Mouse (Mus musculus): Measurements from ENCODE around the gene Cacna1e. TPM values are rescaled to one million over a fixed set of nuclear protein-coding genes. Genes with fewer than 3 reads are reported as not detected.

Cacna1e gene
- total and polyA plus RNA-seq, 2 experiments, result 0.09 TPM

GRCm38 (mm10) chr1:154818742-154819141 lies 65.6 kb downstream of the Cacna1e start:
- Histone ChIP-seq H3K27ac (replicated peaks; ENCODE audit: insufficient read depth, low read depth, low read length) (no peak overlapping the region), H3K27me3 (ENCODE audit: control insufficient read depth, insufficient read depth, low read length) (no peaks in the 10 kb centered on the region), H3K79me2 (ENCODE audit: control insufficient read depth, insufficient read depth, low read length) (no peaks in the 10 kb centered on the region), H3K9ac (ENCODE audit: low read depth, low read length) (no peak overlapping the region), H3K36me3 (ENCODE audit: control insufficient read depth, insufficient read depth, low read length) (no peaks in the 10 kb centered on the region), H3K4me1 (ENCODE audit: control insufficient read depth, insufficient read depth, low read length) (no peaks in the 10 kb centered on the region), H3K4me3 (ENCODE audit: insufficient read depth, low read depth, low read length) (no peak overlapping the region)
- WGBS, result 10% methylated on average over 1 of the region's 1 CpGs
- TF ChIP-seq CTCF (IDR thresholded peaks at IDR 0.05; ENCODE audit: low read depth, low read length) (no peak), POLR2A (IDR thresholded peaks at IDR 0.05; ENCODE audit: extremely low read depth, insufficient read depth, low read length) (no peak)
- no peak for DNase-seq (ENCODE audit: extremely low read depth, low read depth, low spot score)

- WGBS, result 50% methylated on average over 6 of the region's 6 CpGs
- no peak overlapping the region for H3K27ac ChIP-seq (replicated peaks; ENCODE audit: insufficient read depth, low read depth, low read length)
Measured at GRCm38 (mm10) chr1:154816836-154817235, 67.5 kb downstream of the Cacna1e start.

GRCm38 (mm10) chr1:154816267-154816666 lies 68.0 kb downstream of the Cacna1e start:
- Histone ChIP-seq H3K36me3 (ENCODE audit: control insufficient read depth, insufficient read depth, low read length) (no peaks in the 10 kb centered on the region), H3K79me2 (ENCODE audit: control insufficient read depth, insufficient read depth, low read length) (no peaks in the 10 kb centered on the region), H3K27me3 (ENCODE audit: control insufficient read depth, insufficient read depth, low read length) (no peaks in the 10 kb centered on the region), H3K27ac (replicated peaks; ENCODE audit: insufficient read depth, low read depth, low read length) (no peak overlapping the region), H3K9ac (ENCODE audit: low read depth, low read length) (no peak overlapping the region), H3K4me3 (ENCODE audit: insufficient read depth, low read depth, low read length) (no peak overlapping the region), H3K4me1 (ENCODE audit: control insufficient read depth, insufficient read depth, low read length) (no peaks in the 10 kb centered on the region)
- 90% methylated on average over 3 of the region's 3 CpGs for WGBS
- TF ChIP-seq CTCF (IDR thresholded peaks at IDR 0.05; ENCODE audit: low read depth, low read length) (no peak), POLR2A (IDR thresholded peaks at IDR 0.05; ENCODE audit: extremely low read depth, insufficient read depth, low read length) (no peak)
- no peak for DNase-seq (ENCODE audit: extremely low read depth, low read depth, low spot score)

More at GRCm38 (mm10) chr1:154816836-154817235, 67.5 kb downstream of the Cacna1e start:
- Histone ChIP-seq H3K4me3 (ENCODE audit: insufficient read depth, low read depth, low read length) (no peak overlapping the region), H3K79me2 (ENCODE audit: control insufficient read depth, insufficient read depth, low read length) (no peaks in the 10 kb centered on the region), H3K9ac (ENCODE audit: low read depth, low read length) (no peak overlapping the region), H3K36me3 (ENCODE audit: control insufficient read depth, insufficient read depth, low read length) (no peaks in the 10 kb centered on the region), H3K4me1 (ENCODE audit: control insufficient read depth, insufficient read depth, low read length) (no peaks in the 10 kb centered on the region), H3K27me3 (ENCODE audit: control insufficient read depth, insufficient read depth, low read length) (no peaks in the 10 kb centered on the region)
- TF ChIP-seq POLR2A (IDR thresholded peaks at IDR 0.05; ENCODE audit: extremely low read depth, insufficient read depth, low read length), result no peak
- TF ChIP-seq CTCF (IDR thresholded peaks at IDR 0.05; ENCODE audit: low read depth, low read length), result no peak
- no peak for DNase-seq (ENCODE audit: extremely low read depth, low read depth, low spot score)

- Histone ChIP-seq H3K27ac (replicated peaks; ENCODE audit: insufficient read depth, low read depth, low read length) (no peak overlapping the region), H3K27me3 (ENCODE audit: control insufficient read depth, insufficient read depth, low read length) (no peaks in the 10 kb centered on the region), H3K4me1 (ENCODE audit: control insufficient read depth, insufficient read depth, low read length) (no peaks in the 10 kb centered on the region), H3K36me3 (ENCODE audit: control insufficient read depth, insufficient read depth, low read length) (no peaks in the 10 kb centered on the region), H3K4me3 (ENCODE audit: insufficient read depth, low read depth, low read length) (no peak overlapping the region), H3K79me2 (ENCODE audit: control insufficient read depth, insufficient read depth, low read length) (no peaks in the 10 kb centered on the region), H3K9ac (ENCODE audit: low read depth, low read length) (no peak overlapping the region)
- no peak for DNase-seq (ENCODE audit: extremely low read depth, low read depth, low spot score)
- TF ChIP-seq POLR2A (IDR thresholded peaks at IDR 0.05; ENCODE audit: extremely low read depth, insufficient read depth, low read length) (no peak), CTCF (IDR thresholded peaks at IDR 0.05; ENCODE audit: low read depth, low read length) (no peak)
- WGBS, result 82% methylated on average over 1 of the region's 1 CpGs
Measured at GRCm38 (mm10) chr1:154805742-154806141, 78.6 kb downstream of the Cacna1e start.

GRCm38 (mm10) chr1:154805038-154805437 lies 79.3 kb downstream of the Cacna1e start:
- Histone ChIP-seq H3K9ac (ENCODE audit: low read depth, low read length) (no peak overlapping the region), H3K4me1 (ENCODE audit: control insufficient read depth, insufficient read depth, low read length) (no peaks in the 10 kb centered on the region), H3K27me3 (ENCODE audit: control insufficient read depth, insufficient read depth, low read length) (no peaks in the 10 kb centered on the region), H3K27ac (replicated peaks; ENCODE audit: insufficient read depth, low read depth, low read length) (no peak overlapping the region), H3K36me3 (ENCODE audit: control insufficient read depth, insufficient read depth, low read length) (no peaks in the 10 kb centered on the region), H3K79me2 (ENCODE audit: control insufficient read depth, insufficient read depth, low read length) (no peaks in the 10 kb centered on the region), H3K4me3 (ENCODE audit: insufficient read depth, low read depth, low read length) (no peak overlapping the region)
- no peak for DNase-seq (ENCODE audit: extremely low read depth, low read depth, low spot score)
- TF ChIP-seq CTCF (IDR thresholded peaks at IDR 0.05; ENCODE audit: low read depth, low read length), result no peak
- TF ChIP-seq POLR2A (IDR thresholded peaks at IDR 0.05; ENCODE audit: extremely low read depth, insufficient read depth, low read length), result no peak
- 88% methylated on average over 3 of the region's 3 CpGs for WGBS

- no peak for DNase-seq (ENCODE audit: extremely low read depth, low read depth, low spot score)
- WGBS, result 60% methylated on average over 5 of the region's 5 CpGs
- H3K9ac ChIP-seq (ENCODE audit: low read depth, low read length), result no peak overlapping the region
- H3K27ac ChIP-seq (replicated peaks; ENCODE audit: insufficient read depth, low read depth, low read length), result no peak overlapping the region
- H3K79me2 ChIP-seq (ENCODE audit: control insufficient read depth, insufficient read depth, low read length), result no peaks in the 10 kb centered on the region
- no peaks in the 10 kb centered on the region for H3K4me1 ChIP-seq (ENCODE audit: control insufficient read depth, insufficient read depth, low read length)
- TF ChIP-seq CTCF (IDR thresholded peaks at IDR 0.05; ENCODE audit: low read depth, low read length), result no peak
- TF ChIP-seq POLR2A (IDR thresholded peaks at IDR 0.05; ENCODE audit: extremely low read depth, insufficient read depth, low read length), result no peak
- H3K4me3 ChIP-seq (ENCODE audit: insufficient read depth, low read depth, low read length), result no peak overlapping the region
- no peaks in the 10 kb centered on the region for H3K36me3 ChIP-seq (ENCODE audit: control insufficient read depth, insufficient read depth, low read length)
- no peaks in the 10 kb centered on the region for H3K27me3 ChIP-seq (ENCODE audit: control insufficient read depth, insufficient read depth, low read length)
Measured at GRCm38 (mm10) chr1:154802301-154802904, 81.9 kb downstream of the Cacna1e start.
